Mouse (Mus musculus): ENCODE results near the gene Prrc2b. TPM values are rescaled to one million over a fixed set of nuclear protein-coding genes. Genes with fewer than 3 reads are reported as not detected.

Gene Prrc2b
- total RNA-seq, 2 experiments from 2014 or later, result 76.4 to 86.9 TPM

GRCm38 (mm10) chr2:32235433-32235832 is 84.6 kb downstream of the Prrc2b start:
- Histone ChIP-seq H3K27ac (peak overlapping the region; percentile 92), H3K4me3 (peak overlapping the region; percentile 75)
- no peak for DNase-seq
- no peak for TF ChIP-seq CTCF (IDR thresholded peaks at IDR 0.05)
- intact Hi-C loops (cut with DNase I), result loop anchor here (5.0 kb wide), 1 partner anchor 83 kb away; the partner anchor contains the start of gene Prrc2b

GRCm38 (mm10) chr2:32235886-32236759 is 85.2 kb downstream of the Prrc2b start, which contains the start of gene Pomt1:
TSS of gene Pomt1 (plus strand) at chr2:32236590.
- intact Hi-C loops (cut with DNase I), result loop anchor here (5.0 kb wide), 1 partner anchor 84 kb away; the partner anchor contains the start of gene Prrc2b
- peak; percentile 21; the same call in 1 of the 2 replicates for TF ChIP-seq CTCF (IDR thresholded peaks at IDR 0.05)
- Histone ChIP-seq H3K4me3 (peak within 1 kb of the TSS; percentile 75), H3K27ac (peak within 1 kb of the TSS; percentile 92)
- DNase-seq, result peak; percentile 94

- Histone ChIP-seq H3K27ac (peak overlapping the region; percentile 92), H3K4me3 (peak overlapping the region; percentile 75)
- peak; percentile 57 for DNase-seq
- peak; percentile 60 for TF ChIP-seq CTCF (IDR thresholded peaks at IDR 0.05)
- intact Hi-C loops (cut with DNase I), result loop anchor here (5.0 kb wide), 1 partner anchor 85 kb away; the partner anchor contains the start of gene Prrc2b
Measured at GRCm38 (mm10) chr2:32236760-32237487, 86.0 kb downstream of the Prrc2b start.

- intact Hi-C loops (cut with DNase I), result loop anchor here (5.0 kb wide), 1 partner anchor 85 kb away; the partner anchor contains the start of gene Prrc2b
Measured at GRCm38 (mm10) chr2:32237571-32237970, 86.7 kb downstream of the Prrc2b start.

GRCm38 (mm10) chr2:32238708-32239435 is 88.0 kb downstream of the Prrc2b start:
- no peak for TF ChIP-seq CTCF (IDR thresholded peaks at IDR 0.05)
- Histone ChIP-seq H3K4me3 (no peak overlapping the region), H3K27ac (no peak overlapping the region)
- no peak for DNase-seq
- intact Hi-C loops (cut with DNase I), result loop anchor here (5.0 kb wide), 1 partner anchor 87 kb away; the partner anchor contains the start of gene Prrc2b

More at GRCm38 (mm10) chr2:32237571-32237970, 86.7 kb downstream of the Prrc2b start:
- DNase-seq, result no peak
- H3K27ac ChIP-seq, result peak overlapping the region; percentile 92
- no peak for TF ChIP-seq CTCF (IDR thresholded peaks at IDR 0.05)
- H3K4me3 ChIP-seq, result peak overlapping the region; percentile 75

- TF ChIP-seq CTCF (IDR thresholded peaks at IDR 0.05), result no peak
- intact Hi-C loops (cut with DNase I), result no loop called here
Measured at GRCm38 (mm10) chr2:32240591-32240990, 89.7 kb downstream of the Prrc2b start.

GRCm38 (mm10) chr2:32242986-32243385 is 92.1 kb downstream of the Prrc2b start:
- TF ChIP-seq CTCF (IDR thresholded peaks at IDR 0.05), result no peak
- no peak for DNase-seq
- Histone ChIP-seq H3K4me3 (no peak overlapping the region), H3K27ac (no peak overlapping the region)
- intact Hi-C loops (cut with DNase I), result no loop called here

More at GRCm38 (mm10) chr2:32240591-32240990, 89.7 kb downstream of the Prrc2b start:
- no peak for DNase-seq
- Histone ChIP-seq H3K27ac (no peak overlapping the region), H3K4me3 (no peak overlapping the region)

GRCm38 (mm10) chr2:32246741-32247140 is 95.9 kb downstream of the Prrc2b start:
- DNase-seq, result peak; percentile 23
- intact Hi-C loops (cut with DNase I), result no loop called here
- Histone ChIP-seq H3K4me3 (no peak overlapping the region), H3K27ac (peak overlapping the region; percentile 20; the same call in 1 of the 2 replicates)
- TF ChIP-seq CTCF (IDR thresholded peaks at IDR 0.05), result no peak

GRCm38 (mm10) chr2:32248377-32249361 is 97.8 kb downstream of the Prrc2b start:
- no peak for TF ChIP-seq CTCF (IDR thresholded peaks at IDR 0.05)
- H3K4me3 ChIP-seq, result no peak overlapping the region
- H3K27ac ChIP-seq, result peak overlapping the region; percentile 66
- DNase-seq, result peak; percentile 75
- intact Hi-C loops (cut with DNase I), result no loop called here

- Histone ChIP-seq H3K4me3 (no peak overlapping the region), H3K27ac (peak overlapping the region; percentile 59)
- intact Hi-C loops (cut with DNase I), result no loop called here
- no peak for TF ChIP-seq CTCF (IDR thresholded peaks at IDR 0.05)
- DNase-seq, result peak; percentile 78
Measured at GRCm38 (mm10) chr2:32251791-32252527, 101.1 kb downstream of the Prrc2b start.
